Mouse (Mus musculus): Measurements from ENCODE around the gene Ugt1a7c. TPM values are rescaled to one million over a fixed set of nuclear protein-coding genes. Genes with fewer than 3 reads are reported as not detected.
"Not testable (repeated sequence)": the region's sequence is repeated elsewhere in the genome, so short reads cannot be mapped to it uniquely, and the experiment has no call there.

Gene Ugt1a7c
- polyA plus RNA-seq, 1 experiment from 2014 or later = 3.0 TPM

- 26% methylated on average over 3 of the region's 3 CpGs for WGBS (ENCODE audit: insufficient replicate concordance)
- Histone ChIP-seq H3K36me3 (ENCODE audit: control insufficient read depth, insufficient read depth) (no peaks in the 10 kb centered on the region), H3K27me3 (ENCODE audit: control insufficient read depth, insufficient read depth, low read depth, low read length) (no peaks in the 10 kb centered on the region), H3K4me3 (ENCODE audit: low read depth, low read length) (no peak overlapping the region), H3K4me2 (ENCODE audit: low read depth, low read length) (no peak overlapping the region), H3K9me3 (replicated peaks; ENCODE audit: control insufficient read depth, low read length) (no peaks in the 10 kb centered on the region), H3K4me1 (ENCODE audit: control insufficient read depth, low read depth, low read length) (peaks cover 6% of the 10 kb centered on the region), H3K9ac (ENCODE audit: low read depth, low read length) (no peak overlapping the region), H3K27ac (ENCODE audit: low read length) (no peak overlapping the region)
- ATAC-seq (ENCODE audit: low read depth) = no peak
Observed at GRCm38 (mm10) chr1:88133908-88134456, 39.1 kb downstream of the Ugt1a7c start.

- not testable (repeated sequence) for H3K4me1 ChIP-seq (ENCODE audit: control insufficient read depth, low read depth, low read length); H3K27ac ChIP-seq (ENCODE audit: low read length); H3K9me3 ChIP-seq (replicated peaks; ENCODE audit: control insufficient read depth, low read length); H3K36me3 ChIP-seq (ENCODE audit: control insufficient read depth, insufficient read depth); H3K9ac ChIP-seq (ENCODE audit: low read depth, low read length); ATAC-seq (ENCODE audit: low read depth); H3K4me3 ChIP-seq (ENCODE audit: low read depth, low read length); H3K27me3 ChIP-seq (ENCODE audit: control insufficient read depth, insufficient read depth, low read depth, low read length); H3K4me2 ChIP-seq (ENCODE audit: low read depth, low read length)
- 14% methylated on average over 5 of the region's 5 CpGs for WGBS (ENCODE audit: insufficient replicate concordance)
Observed at GRCm38 (mm10) chr1:88134457-88135011, 39.7 kb downstream of the Ugt1a7c start, which contains the start of gene Ugt1a6a. TSS of gene Ugt1a6a (plus strand) at chr1:88134809.

GRCm38 (mm10) chr1:88135229-88135904 lies 40.5 kb downstream of the Ugt1a7c start:
- not testable (repeated sequence) for H3K27me3 ChIP-seq (ENCODE audit: control insufficient read depth, insufficient read depth, low read depth, low read length); H3K4me1 ChIP-seq (ENCODE audit: control insufficient read depth, low read depth, low read length); H3K4me2 ChIP-seq (ENCODE audit: low read depth, low read length); H3K9me3 ChIP-seq (replicated peaks; ENCODE audit: control insufficient read depth, low read length); H3K9ac ChIP-seq (ENCODE audit: low read depth, low read length); H3K27ac ChIP-seq (ENCODE audit: low read length); ATAC-seq (ENCODE audit: low read depth); H3K36me3 ChIP-seq (ENCODE audit: control insufficient read depth, insufficient read depth); H3K4me3 ChIP-seq (ENCODE audit: low read depth, low read length)
- 63% methylated on average over 5 of the region's 6 CpGs for WGBS (ENCODE audit: insufficient replicate concordance)

- H3K9ac ChIP-seq (ENCODE audit: low read depth, low read length) = no peak overlapping the region
- ATAC-seq (ENCODE audit: low read depth) = no peak
- no peaks in the 10 kb centered on the region for H3K36me3 ChIP-seq (ENCODE audit: control insufficient read depth, insufficient read depth)
- H3K4me1 ChIP-seq (ENCODE audit: control insufficient read depth, low read depth, low read length) = peaks cover 6% of the 10 kb centered on the region
- no peaks in the 10 kb centered on the region for H3K9me3 ChIP-seq (replicated peaks; ENCODE audit: control insufficient read depth, low read length)
- H3K27me3 ChIP-seq (ENCODE audit: control insufficient read depth, insufficient read depth, low read depth, low read length) = no peaks in the 10 kb centered on the region
- H3K27ac ChIP-seq (ENCODE audit: low read length) = no peak overlapping the region
- H3K4me3 ChIP-seq (ENCODE audit: low read depth, low read length) = no peak overlapping the region
- WGBS (ENCODE audit: insufficient replicate concordance) = 51% methylated on average over 2 of the region's 2 CpGs
- no peak overlapping the region for H3K4me2 ChIP-seq (ENCODE audit: low read depth, low read length)
Observed at GRCm38 (mm10) chr1:88136646-88137045, 41.8 kb downstream of the Ugt1a7c start.

- H3K36me3 ChIP-seq (ENCODE audit: control insufficient read depth, insufficient read depth) = no peaks in the 10 kb centered on the region
- no peaks in the 10 kb centered on the region for H3K9me3 ChIP-seq (replicated peaks; ENCODE audit: control insufficient read depth, low read length)
- H3K4me2 ChIP-seq (ENCODE audit: low read depth, low read length) = no peak overlapping the region
- ATAC-seq (ENCODE audit: low read depth) = no peak
- H3K4me3 ChIP-seq (ENCODE audit: low read depth, low read length) = no peak overlapping the region
- WGBS (ENCODE audit: insufficient replicate concordance) = 65% methylated on average over 3 of the region's 3 CpGs
- H3K27me3 ChIP-seq (ENCODE audit: control insufficient read depth, insufficient read depth, low read depth, low read length) = no peaks in the 10 kb centered on the region
- H3K4me1 ChIP-seq (ENCODE audit: control insufficient read depth, low read depth, low read length) = peaks cover 6% of the 10 kb centered on the region
- no peak overlapping the region for H3K9ac ChIP-seq (ENCODE audit: low read depth, low read length)
- H3K27ac ChIP-seq (ENCODE audit: low read length) = no peak overlapping the region
Observed at GRCm38 (mm10) chr1:88137264-88137663, 42.4 kb downstream of the Ugt1a7c start.

- no peak overlapping the region for H3K27ac ChIP-seq (ENCODE audit: low read length)
- 71% methylated on average over 1 of the region's 1 CpGs for WGBS (ENCODE audit: insufficient replicate concordance)
- no peak overlapping the region for H3K4me2 ChIP-seq (ENCODE audit: low read depth, low read length)
- no peak for ATAC-seq (ENCODE audit: low read depth)
- peaks cover 6% of the 10 kb centered on the region for H3K4me1 ChIP-seq (ENCODE audit: control insufficient read depth, low read depth, low read length)
- no peak overlapping the region for H3K4me3 ChIP-seq (ENCODE audit: low read depth, low read length)
- no peaks in the 10 kb centered on the region for H3K27me3 ChIP-seq (ENCODE audit: control insufficient read depth, insufficient read depth, low read depth, low read length)
- H3K9ac ChIP-seq (ENCODE audit: low read depth, low read length) = no peak overlapping the region
- H3K36me3 ChIP-seq (ENCODE audit: control insufficient read depth, insufficient read depth) = no peaks in the 10 kb centered on the region
- no peaks in the 10 kb centered on the region for H3K9me3 ChIP-seq (replicated peaks; ENCODE audit: control insufficient read depth, low read length)
Observed at GRCm38 (mm10) chr1:88138145-88138544, 43.3 kb downstream of the Ugt1a7c start.

GRCm38 (mm10) chr1:88140492-88140891 lies 45.6 kb downstream of the Ugt1a7c start:
- H3K36me3 ChIP-seq (ENCODE audit: control insufficient read depth, insufficient read depth); H3K4me2 ChIP-seq (ENCODE audit: low read depth, low read length); H3K4me3 ChIP-seq (ENCODE audit: low read depth, low read length); H3K4me1 ChIP-seq (ENCODE audit: control insufficient read depth, low read depth, low read length); H3K27ac ChIP-seq (ENCODE audit: low read length); H3K27me3 ChIP-seq (ENCODE audit: control insufficient read depth, insufficient read depth, low read depth, low read length); H3K9me3 ChIP-seq (replicated peaks; ENCODE audit: control insufficient read depth, low read length); H3K9ac ChIP-seq (ENCODE audit: low read depth, low read length): not testable (repeated sequence)
- ATAC-seq (ENCODE audit: low read depth) = peak; percentile 96
- 20% methylated on average over 1 of the region's 1 CpGs for WGBS (ENCODE audit: insufficient replicate concordance)

GRCm38 (mm10) chr1:88143966-88144675 lies 49.3 kb downstream of the Ugt1a7c start:
- not testable (repeated sequence) for H3K4me1 ChIP-seq (ENCODE audit: control insufficient read depth, low read depth, low read length); H3K4me3 ChIP-seq (ENCODE audit: low read depth, low read length); ATAC-seq (ENCODE audit: low read depth); H3K9ac ChIP-seq (ENCODE audit: low read depth, low read length); H3K27ac ChIP-seq (ENCODE audit: low read length); H3K27me3 ChIP-seq (ENCODE audit: control insufficient read depth, insufficient read depth, low read depth, low read length); H3K9me3 ChIP-seq (replicated peaks; ENCODE audit: control insufficient read depth, low read length); H3K36me3 ChIP-seq (ENCODE audit: control insufficient read depth, insufficient read depth); H3K4me2 ChIP-seq (ENCODE audit: low read depth, low read length)
- 3% methylated on average over 5 of the region's 5 CpGs for WGBS (ENCODE audit: insufficient replicate concordance)

- H3K27ac ChIP-seq (ENCODE audit: low read length); H3K4me2 ChIP-seq (ENCODE audit: low read depth, low read length); H3K9me3 ChIP-seq (replicated peaks; ENCODE audit: control insufficient read depth, low read length); ATAC-seq (ENCODE audit: low read depth); H3K36me3 ChIP-seq (ENCODE audit: control insufficient read depth, insufficient read depth); H3K9ac ChIP-seq (ENCODE audit: low read depth, low read length); H3K27me3 ChIP-seq (ENCODE audit: control insufficient read depth, insufficient read depth, low read depth, low read length); H3K4me3 ChIP-seq (ENCODE audit: low read depth, low read length); H3K4me1 ChIP-seq (ENCODE audit: control insufficient read depth, low read depth, low read length): not testable (repeated sequence)
- 49% methylated on average over 2 of the region's 2 CpGs for WGBS (ENCODE audit: insufficient replicate concordance)
Observed at GRCm38 (mm10) chr1:88145278-88145677, 50.4 kb downstream of the Ugt1a7c start.

Measured in liver, embryonic 16.5 days (tissue).